Mouse (Mus musculus) cerebellum, postnatal 10 days (tissue): Measurements from ENCODE around the gene Calm2.
A peak's percentile ranks its signal among the peaks of the same experiment; 100 is the strongest.

Experiments
- DNase-seq, 2 experiments: peaks; one replicate each; pipeline ENCODE4 v3.0.0; 2021; ENCODE audit warnings: mixed read lengths in 2 of 2

The Calm2 gene

DNA sequence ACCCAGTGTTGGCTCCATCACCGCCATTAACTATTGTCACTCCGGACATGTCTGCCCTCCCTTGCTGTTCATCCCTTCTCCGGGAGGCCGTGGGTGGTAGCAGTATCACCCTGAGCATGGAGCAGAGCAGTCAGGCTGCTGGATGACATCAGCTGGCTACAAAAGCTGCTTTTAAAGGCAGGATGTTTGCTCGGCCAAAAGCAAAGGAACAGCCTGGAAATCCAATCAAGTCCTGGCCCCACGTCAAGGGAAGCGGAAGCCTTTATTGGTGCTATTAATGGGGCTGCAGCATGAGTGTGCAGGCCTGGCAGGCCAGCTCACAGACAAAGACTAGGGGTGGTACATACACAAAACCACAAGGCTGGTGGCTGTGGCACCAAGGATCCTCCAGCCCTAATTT is 55.5 kb downstream of the Calm2 start:
- DNase-seq, result no peak

DNA sequence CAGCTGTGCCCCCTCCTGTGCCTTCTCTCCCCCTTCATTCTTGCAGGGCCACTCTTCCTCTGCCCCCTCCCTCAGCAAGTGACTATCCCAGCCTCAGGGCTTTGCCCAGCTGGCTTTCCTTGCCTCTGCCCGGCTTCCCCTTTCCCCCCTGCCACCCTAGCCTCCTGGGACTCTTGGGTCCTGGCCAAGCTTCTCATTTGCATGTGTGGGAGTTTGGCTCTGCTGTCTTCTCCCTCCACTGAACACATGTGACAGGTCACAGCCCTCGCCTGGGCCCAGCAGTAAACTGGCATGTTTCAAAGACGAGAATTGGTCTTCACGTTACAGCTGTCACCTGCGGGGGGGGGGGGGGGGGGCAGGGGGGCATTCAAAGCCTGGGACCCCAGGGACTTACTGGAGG is 59.7 kb downstream of the Calm2 start:
- DNase-seq, result peak; percentile 55 to 73

DNA sequence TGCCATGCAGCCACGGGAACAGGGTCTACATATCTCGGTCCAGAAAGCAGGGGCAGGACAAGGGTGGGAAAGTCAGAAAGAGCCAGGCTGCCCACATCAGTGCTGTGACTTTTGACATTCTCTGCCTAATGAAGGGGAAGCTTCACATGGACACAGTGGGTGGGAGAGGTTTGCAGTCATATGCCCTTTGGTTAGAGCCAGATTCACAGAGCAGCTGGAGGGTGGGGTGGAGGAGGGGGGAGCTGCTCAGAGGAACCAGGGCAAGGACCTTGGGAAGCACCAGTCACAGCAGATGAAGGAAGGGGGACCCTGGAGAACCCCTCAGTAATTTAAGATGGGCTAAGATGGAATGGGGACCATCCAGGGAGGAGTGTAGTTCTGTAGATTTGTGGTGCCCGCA is 60.9 kb downstream of the Calm2 start:
- peak in 1 of 2 experiments; percentile 53 for DNase-seq
